ENCODE assay signal across 31 mouse cellular contexts in the genomic region with DNA sequence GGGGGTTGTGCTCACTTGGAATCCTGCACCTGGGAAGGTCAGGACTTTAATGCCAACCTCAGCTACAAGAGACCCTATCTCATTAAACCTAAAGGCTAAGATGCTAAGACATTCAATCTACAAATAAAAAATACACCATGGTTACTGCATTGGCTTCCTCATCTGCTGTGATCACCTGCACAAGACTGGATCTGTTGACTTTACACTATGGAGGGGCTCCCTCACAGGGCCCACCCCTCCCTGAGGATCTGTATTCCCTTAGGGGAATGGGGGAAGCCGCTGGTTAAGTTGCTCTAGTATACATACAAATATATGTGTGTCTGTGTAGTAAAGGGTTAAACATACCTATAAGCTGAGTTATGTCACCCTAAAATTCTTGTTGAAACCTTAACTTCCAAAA.
"Had no signal": no experiment of that assay in that cellular context is flagged by ENCODE, and none has a peak within 500 bp of the region (broad histone marks: within the 10 kb centered on the region; RNA-seq: fewer than 3 reads in every experiment).

No protein-coding gene starts in this region.

- H3K9me3 ChIP-seq: heart, embryonic 10.5 days; heart, embryonic 12.5 days; heart, embryonic 13.5 days; heart, embryonic 15.5 days; hindbrain, embryonic 10.5 days; hindbrain, embryonic 12.5 days; hindbrain, embryonic 13.5 days; hindbrain, embryonic 15.5 days; intestine, embryonic 15.5 days; kidney, embryonic 15.5 days had no signal

- H3K4me1 ChIP-seq: heart, embryonic 10.5 days; heart, embryonic 12.5 days; heart, embryonic 13.5 days; heart, embryonic 15.5 days; hindbrain, embryonic 10.5 days; hindbrain, embryonic 12.5 days; hindbrain, embryonic 13.5 days; hindbrain, embryonic 15.5 days; intestine, embryonic 15.5 days; kidney, embryonic 15.5 days had no signal

- H3K36me3 ChIP-seq: heart, embryonic 15.5 days; hindbrain, embryonic 12.5 days; hindbrain, embryonic 13.5 days; hindbrain, embryonic 15.5 days; intestine, embryonic 15.5 days had no signal

- H3K4me3 ChIP-seq: heart, embryonic 10.5 days; heart, embryonic 12.5 days; heart, embryonic 13.5 days; heart, embryonic 15.5 days; hindbrain, embryonic 10.5 days; hindbrain, embryonic 12.5 days; hindbrain, embryonic 13.5 days; hindbrain, embryonic 15.5 days; intestine, embryonic 15.5 days; kidney, embryonic 15.5 days; layer of hippocampus, adult 2 months; left cerebral cortex, adult 2 months had no signal

- DNase-seq: heart, postnatal 10 days; heart, postnatal 14 days; heart, postnatal 36 days; heart, postnatal 4 days; kidney, adult 11 months; kidney, adult 18-20 months; kidney, adult 2 months; kidney, adult 8-10 months; kidney, adult 9 months; kidney, postnatal 10 days; kidney, postnatal 14 days; kidney, postnatal 25 days; kidney, postnatal 36 days; kidney, postnatal 4 days; layer of hippocampus, adult 9-11 months; layer of hippocampus, postnatal 36 days had no signal

- H3K27me3 ChIP-seq: heart, embryonic 12.5 days; heart, embryonic 13.5 days; heart, embryonic 15.5 days; hindbrain, embryonic 15.5 days; intestine, embryonic 15.5 days had no signal

- H3K9ac ChIP-seq: heart, embryonic 12.5 days; heart, embryonic 13.5 days; heart, embryonic 15.5 days; hindbrain, embryonic 12.5 days; hindbrain, embryonic 13.5 days; hindbrain, embryonic 14.5 days; hindbrain, embryonic 15.5 days; intestine, embryonic 15.5 days; kidney, embryonic 15.5 days had no signal

- H3K27ac ChIP-seq: heart, embryonic 10.5 days; heart, embryonic 13.5 days; heart, embryonic 15.5 days; hindbrain, embryonic 10.5 days; hindbrain, embryonic 12.5 days; hindbrain, embryonic 13.5 days; hindbrain, embryonic 14.5 days; hindbrain, embryonic 15.5 days; hindbrain, postnatal 0 days; intestine, embryonic 15.5 days; kidney, embryonic 15.5 days; kidney, postnatal 0 days; layer of hippocampus, adult 2 months; left cerebral cortex, adult 2 months had no signal
